Mouse (Mus musculus) kidney, adult 9 months (tissue): ENCODE measurements around the gene Bst1.

Experiments used
- DNase-seq: peaks from one replicate; pipeline ENCODE4 v3.0.0; 2022

The Bst1 gene

GRCm38 (mm10) chr5:43860096-43860495, 41.4 kb downstream of the Bst1 start:
- no peak for DNase-seq

DNA sequence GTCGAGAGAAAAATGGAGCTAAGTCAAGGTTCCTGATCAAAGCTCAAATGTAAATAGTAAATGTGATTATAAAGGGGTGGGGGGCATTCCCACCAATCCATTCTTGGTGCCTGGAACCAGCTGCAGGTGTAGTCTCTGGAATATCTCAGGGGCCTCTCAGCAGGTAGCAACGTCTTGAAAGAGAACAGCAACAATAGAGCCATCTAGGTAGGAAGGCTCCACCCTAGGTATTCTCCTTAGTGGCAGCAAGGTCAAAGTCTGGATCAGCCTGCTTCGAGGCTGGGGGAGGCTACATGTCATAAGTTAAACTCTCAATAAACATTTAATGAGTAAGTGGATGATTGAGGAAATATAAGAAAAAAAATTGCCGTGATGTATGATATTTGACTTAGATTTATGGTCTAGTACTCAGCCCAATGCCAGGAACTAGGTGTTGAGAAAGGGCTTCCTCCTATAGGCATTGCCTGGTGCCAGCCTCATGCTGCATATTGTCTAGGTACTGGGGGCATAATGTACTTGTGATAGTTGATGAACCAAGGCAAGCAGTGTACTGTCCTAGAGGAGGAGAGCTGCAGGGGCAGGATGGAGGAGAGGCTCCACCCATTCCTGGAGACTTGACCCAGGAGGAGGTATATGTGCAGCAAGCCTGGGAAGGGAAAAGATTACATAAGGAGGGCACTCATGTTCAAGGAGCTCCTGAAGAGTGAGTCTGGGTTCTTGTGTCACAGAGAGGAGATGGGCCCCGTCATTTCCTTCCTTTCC, 42.2 kb downstream of the Bst1 start:
- DNase-seq, result no peak

DNA sequence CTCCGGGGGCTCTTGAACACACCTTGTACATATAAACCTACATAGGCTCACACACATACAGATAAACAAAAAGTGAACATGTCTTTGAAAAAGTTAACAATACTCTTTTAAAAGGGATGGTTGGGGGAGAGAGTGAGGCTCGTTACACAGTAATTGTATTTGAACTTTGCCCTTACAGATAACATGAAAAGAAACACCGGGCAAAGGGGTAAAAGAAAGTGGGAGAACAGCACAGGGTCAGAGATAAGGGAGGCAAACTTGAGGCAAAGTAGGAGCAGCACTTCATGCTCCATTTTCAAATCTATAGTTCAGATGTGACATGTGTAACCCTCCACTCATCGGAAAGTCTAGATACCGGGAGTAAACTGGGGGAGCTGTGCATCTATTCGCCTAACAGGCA, 45.0 kb downstream of the Bst1 start:
- DNase-seq, result no peak

GRCm38 (mm10) chr5:43865316-43865715, 46.6 kb downstream of the Bst1 start:
- DNase-seq, result peak; percentile 40

DNA sequence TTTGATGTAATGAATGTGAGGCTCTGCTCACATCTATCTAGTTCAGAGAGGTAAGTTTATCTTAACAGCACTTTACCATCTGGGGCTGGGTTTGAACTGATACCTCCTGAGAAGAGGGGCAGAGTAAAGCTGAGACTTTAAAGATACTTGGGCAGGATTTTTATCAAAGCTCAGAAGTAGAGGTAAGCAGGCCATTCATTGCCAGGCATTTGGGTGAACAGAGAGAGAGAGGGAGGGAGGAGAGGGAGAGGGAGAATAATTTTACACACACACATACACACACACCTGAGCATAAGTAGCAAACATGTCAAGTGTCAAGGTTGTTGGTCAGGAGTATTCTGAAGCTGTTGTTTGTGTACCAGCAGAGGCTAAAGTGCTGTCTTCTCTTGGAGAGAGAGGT, 49.6 kb downstream of the Bst1 start, which contains the start of gene Cd38:
Cd38 (plus strand) TSS at position 301 of the 400 bp plus-strand sequence.
- DNase-seq, result no peak

- peak; percentile 35 for DNase-seq
These were observed 50.3 kb downstream of the Bst1 start for GRCm38 (mm10) chr5:43868711-43869600.

- no peak for DNase-seq
These were observed 53.2 kb downstream of the Bst1 start for GRCm38 (mm10) chr5:43871845-43872244.

GRCm38 (mm10) chr5:43872652-43873051, 54.0 kb downstream of the Bst1 start:
- DNase-seq, result no peak

GRCm38 (mm10) chr5:43882034-43882433, 63.3 kb downstream of the Bst1 start:
- no peak for DNase-seq

GRCm38 (mm10) chr5:43885060-43885820, 66.6 kb downstream of the Bst1 start:
- DNase-seq, result no peak

GRCm38 (mm10) chr5:43892386-43892785, 73.7 kb downstream of the Bst1 start:
- peak; percentile 75 for DNase-seq
